Mouse (Mus musculus): ENCODE data around the gene Cdsn. TPM values are rescaled to one million over a fixed set of nuclear protein-coding genes. Genes with fewer than 3 reads are reported as not detected.

Cdsn gene
- polyA plus RNA-seq, 1 experiment from 2014 or later = 0.12 TPM

GRCm38 (mm10) chr17:35524354-35524753, 27.6 kb upstream of the Cdsn start:
- Histone ChIP-seq H3K27me3 (replicated peaks; ENCODE audit: control insufficient read depth, insufficient read depth, low read length) (no peaks in the 10 kb centered on the region), H3K9me3 (ENCODE audit: control insufficient read depth, low read length) (no peaks in the 10 kb centered on the region), H3K9ac (ENCODE audit: low read length) (no peak overlapping the region), H3K4me1 (replicated peaks; ENCODE audit: control insufficient read depth, insufficient read depth, low read length) (no peaks in the 10 kb centered on the region), H3K4me2 (ENCODE audit: low read length) (no peak overlapping the region), H3K27ac (ENCODE audit: low read depth) (no peak overlapping the region), H3K4me3 (ENCODE audit: low read depth, low read length) (no peak overlapping the region), H3K36me3 (ENCODE audit: control insufficient read depth, insufficient read depth, low read length) (peaks cover 61% of the 10 kb centered on the region)
- ATAC-seq (replicated peaks; ENCODE audit: low FRiP score, low TSS enrichment, low read depth) = no peak
- no peak for DNase-seq (ENCODE audit: low spot score)
- WGBS = 91% methylated on average over 9 of the region's 9 CpGs

- DNase-seq (ENCODE audit: low spot score) = no peak
- Histone ChIP-seq H3K4me1 (replicated peaks; ENCODE audit: control insufficient read depth, insufficient read depth, low read length) (no peaks in the 10 kb centered on the region), H3K36me3 (ENCODE audit: control insufficient read depth, insufficient read depth, low read length) (peaks cover 72% of the 10 kb centered on the region), H3K4me3 (ENCODE audit: low read depth, low read length) (no peak overlapping the region), H3K4me2 (ENCODE audit: low read length) (no peak overlapping the region), H3K9me3 (ENCODE audit: control insufficient read depth, low read length) (no peaks in the 10 kb centered on the region), H3K9ac (ENCODE audit: low read length) (no peak overlapping the region), H3K27me3 (replicated peaks; ENCODE audit: control insufficient read depth, insufficient read depth, low read length) (no peaks in the 10 kb centered on the region), H3K27ac (ENCODE audit: low read depth) (no peak overlapping the region)
- no peak for ATAC-seq (replicated peaks; ENCODE audit: low FRiP score, low TSS enrichment, low read depth)
- 78% methylated on average over 8 of the region's 8 CpGs for WGBS
These were observed 25.3 kb upstream of the Cdsn start for GRCm38 (mm10) chr17:35526644-35527043.

- Histone ChIP-seq H3K9me3 (ENCODE audit: control insufficient read depth, low read length) (no peaks in the 10 kb centered on the region), H3K4me1 (replicated peaks; ENCODE audit: control insufficient read depth, insufficient read depth, low read length) (no peaks in the 10 kb centered on the region), H3K4me2 (ENCODE audit: low read length) (no peak overlapping the region), H3K4me3 (ENCODE audit: low read depth, low read length) (no peak overlapping the region), H3K27me3 (replicated peaks; ENCODE audit: control insufficient read depth, insufficient read depth, low read length) (no peaks in the 10 kb centered on the region), H3K9ac (ENCODE audit: low read length) (no peak overlapping the region), H3K36me3 (ENCODE audit: control insufficient read depth, insufficient read depth, low read length) (peaks cover 26% of the 10 kb centered on the region), H3K27ac (ENCODE audit: low read depth) (no peak overlapping the region)
- DNase-seq (ENCODE audit: low spot score) = no peak
- WGBS = 4% methylated on average over 3 of the region's 3 CpGs
- ATAC-seq (replicated peaks; ENCODE audit: low FRiP score, low TSS enrichment, low read depth) = 0 out of 2 replicates have a peak, but pooled peaks have one; percentile 18
These were observed 19.6 kb upstream of the Cdsn start for GRCm38 (mm10) chr17:35532360-35532759.

GRCm38 (mm10) chr17:35532901-35533300, 19.0 kb upstream of the Cdsn start, which contains the start of gene Psors1c2:
Psors1c2 (plus strand) TSS chr17:35533201.
- peaks cover 24% of the 10 kb centered on the region for H3K36me3 ChIP-seq (ENCODE audit: control insufficient read depth, insufficient read depth, low read length)
- WGBS = 16% methylated on average over 7 of the region's 7 CpGs
- ATAC-seq (replicated peaks; ENCODE audit: low FRiP score, low TSS enrichment, low read depth) (no peak), DNase-seq (ENCODE audit: low spot score) (no peak)
- no peaks in the 10 kb centered on the region for H3K27me3 ChIP-seq (replicated peaks; ENCODE audit: control insufficient read depth, insufficient read depth, low read length)
- H3K27ac ChIP-seq (ENCODE audit: low read depth) = no peak within 1 kb of the TSS
- H3K4me3 ChIP-seq (ENCODE audit: low read depth, low read length) = no peak within 1 kb of the TSS
- no peak within 1 kb of the TSS for H3K4me2 ChIP-seq (ENCODE audit: low read length)
- no peaks in the 10 kb centered on the region for H3K4me1 ChIP-seq (replicated peaks; ENCODE audit: control insufficient read depth, insufficient read depth, low read length)
- no peak within 1 kb of the TSS for H3K9ac ChIP-seq (ENCODE audit: low read length)
- no peaks in the 10 kb centered on the region for H3K9me3 ChIP-seq (ENCODE audit: control insufficient read depth, low read length)

GRCm38 (mm10) chr17:35534343-35534742, 17.6 kb upstream of the Cdsn start:
- no peaks in the 10 kb centered on the region for H3K27me3 ChIP-seq (replicated peaks; ENCODE audit: control insufficient read depth, insufficient read depth, low read length)
- H3K27ac ChIP-seq (ENCODE audit: low read depth) = no peak overlapping the region
- no peak overlapping the region for H3K4me2 ChIP-seq (ENCODE audit: low read length)
- H3K9ac ChIP-seq (ENCODE audit: low read length) = no peak overlapping the region
- no peaks in the 10 kb centered on the region for H3K9me3 ChIP-seq (ENCODE audit: control insufficient read depth, low read length)
- ATAC-seq (replicated peaks; ENCODE audit: low FRiP score, low TSS enrichment, low read depth) (peak; percentile 65; the same call in 1 of the 2 replicates), DNase-seq (ENCODE audit: low spot score) (peak; percentile 81)
- H3K36me3 ChIP-seq (ENCODE audit: control insufficient read depth, insufficient read depth, low read length) = peaks cover 13% of the 10 kb centered on the region
- H3K4me1 ChIP-seq (replicated peaks; ENCODE audit: control insufficient read depth, insufficient read depth, low read length) = no peaks in the 10 kb centered on the region
- no peak overlapping the region for H3K4me3 ChIP-seq (ENCODE audit: low read depth, low read length)
- WGBS = 11% methylated on average over 6 of the region's 6 CpGs

- no peak for ATAC-seq (replicated peaks; ENCODE audit: low FRiP score, low TSS enrichment, low read depth)
- WGBS = 80% methylated on average over 4 of the region's 4 CpGs
These were observed 14.5 kb upstream of the Cdsn start for GRCm38 (mm10) chr17:35537421-35537820.

GRCm38 (mm10) chr17:35538476-35538875, 13.5 kb upstream of the Cdsn start:
- Histone ChIP-seq H3K27me3 (replicated peaks; ENCODE audit: control insufficient read depth, insufficient read depth, low read length) (no peaks in the 10 kb centered on the region), H3K9me3 (ENCODE audit: control insufficient read depth, low read length) (no peaks in the 10 kb centered on the region), H3K9ac (ENCODE audit: low read length) (no peak overlapping the region), H3K4me2 (ENCODE audit: low read length) (no peak overlapping the region), H3K27ac (ENCODE audit: low read depth) (no peak overlapping the region), H3K4me3 (ENCODE audit: low read depth, low read length) (no peak overlapping the region), H3K36me3 (ENCODE audit: control insufficient read depth, insufficient read depth, low read length) (no peaks in the 10 kb centered on the region), H3K4me1 (replicated peaks; ENCODE audit: control insufficient read depth, insufficient read depth, low read length) (no peaks in the 10 kb centered on the region)
- ATAC-seq (replicated peaks; ENCODE audit: low FRiP score, low TSS enrichment, low read depth) (no peak), DNase-seq (ENCODE audit: low spot score) (no peak)
- 84% methylated on average over 1 of the region's 1 CpGs for WGBS

More at GRCm38 (mm10) chr17:35537421-35537820, 14.5 kb upstream of the Cdsn start:
- Histone ChIP-seq H3K9ac (ENCODE audit: low read length) (no peak overlapping the region), H3K4me1 (replicated peaks; ENCODE audit: control insufficient read depth, insufficient read depth, low read length) (no peaks in the 10 kb centered on the region), H3K27me3 (replicated peaks; ENCODE audit: control insufficient read depth, insufficient read depth, low read length) (no peaks in the 10 kb centered on the region), H3K4me3 (ENCODE audit: low read depth, low read length) (no peak overlapping the region), H3K9me3 (ENCODE audit: control insufficient read depth, low read length) (no peaks in the 10 kb centered on the region), H3K36me3 (ENCODE audit: control insufficient read depth, insufficient read depth, low read length) (no peaks in the 10 kb centered on the region), H3K4me2 (ENCODE audit: low read length) (no peak overlapping the region), H3K27ac (ENCODE audit: low read depth) (no peak overlapping the region)
- no peak for DNase-seq (ENCODE audit: low spot score)

- Histone ChIP-seq H3K4me3 (ENCODE audit: low read depth, low read length) (no peak overlapping the region), H3K36me3 (ENCODE audit: control insufficient read depth, insufficient read depth, low read length) (no peaks in the 10 kb centered on the region), H3K9me3 (ENCODE audit: control insufficient read depth, low read length) (no peaks in the 10 kb centered on the region), H3K27me3 (replicated peaks; ENCODE audit: control insufficient read depth, insufficient read depth, low read length) (no peaks in the 10 kb centered on the region), H3K27ac (ENCODE audit: low read depth) (no peak overlapping the region), H3K4me1 (replicated peaks; ENCODE audit: control insufficient read depth, insufficient read depth, low read length) (no peaks in the 10 kb centered on the region), H3K9ac (ENCODE audit: low read length) (no peak overlapping the region), H3K4me2 (ENCODE audit: low read length) (no peak overlapping the region)
- DNase-seq (ENCODE audit: low spot score) = no peak
- ATAC-seq (replicated peaks; ENCODE audit: low FRiP score, low TSS enrichment, low read depth) = no peak
- 60% methylated on average over 10 of the region's 10 CpGs for WGBS
These were observed 12.4 kb upstream of the Cdsn start for GRCm38 (mm10) chr17:35539540-35539939.

- Histone ChIP-seq H3K27ac (ENCODE audit: low read depth) (no peak overlapping the region), H3K9ac (ENCODE audit: low read length) (no peak overlapping the region), H3K4me1 (replicated peaks; ENCODE audit: control insufficient read depth, insufficient read depth, low read length) (no peaks in the 10 kb centered on the region), H3K27me3 (replicated peaks; ENCODE audit: control insufficient read depth, insufficient read depth, low read length) (no peaks in the 10 kb centered on the region), H3K4me2 (ENCODE audit: low read length) (no peak overlapping the region), H3K9me3 (ENCODE audit: control insufficient read depth, low read length) (no peaks in the 10 kb centered on the region), H3K4me3 (ENCODE audit: low read depth, low read length) (no peak overlapping the region), H3K36me3 (ENCODE audit: control insufficient read depth, insufficient read depth, low read length) (no peaks in the 10 kb centered on the region)
- ATAC-seq (replicated peaks; ENCODE audit: low FRiP score, low TSS enrichment, low read depth) (no peak), DNase-seq (ENCODE audit: low spot score) (no peak)
- 82% methylated on average over 15 of the region's 15 CpGs for WGBS
These were observed 9.0 kb upstream of the Cdsn start for GRCm38 (mm10) chr17:35542761-35543411.
